Mouse (Mus musculus): ENCODE results near the gene Pglyrp4. TPM values are rescaled to one million over a fixed set of nuclear protein-coding genes. Genes with fewer than 3 reads are reported as not detected.

Pglyrp4 gene
- polyA plus RNA-seq (2014; fragmentation: Illumina TruSeq; extraction: RNeasy Lipid Tissue Mini Kit (QIAGEN cat#74804); ENCODE audit: insufficient read depth, low read depth, low replicate concordance) = not detected

GRCm38 (mm10) chr3:90726606-90727005 lies at the start of gene Pglyrp4:
Gene Pglyrp4, plus strand, starts transcription at chr3:90726906.

DNA sequence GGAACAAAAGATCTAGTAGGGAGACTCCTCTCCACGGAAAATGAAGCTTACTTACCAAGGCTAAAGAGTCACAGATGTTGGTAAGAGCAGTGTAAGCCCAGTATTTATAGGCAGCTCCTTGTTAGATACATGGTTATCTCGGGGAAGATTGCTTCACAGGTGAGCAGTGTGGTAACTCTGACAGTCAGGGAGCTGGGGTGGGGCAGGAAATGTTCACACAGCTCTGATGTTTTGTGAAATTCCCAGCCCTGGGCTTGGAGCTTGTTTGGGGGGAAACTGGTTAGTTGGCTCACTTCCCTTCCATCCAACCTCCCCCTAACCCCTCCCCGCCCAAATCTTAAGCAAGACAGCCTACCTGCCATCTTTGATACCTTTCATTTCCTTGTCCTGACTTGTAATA lies 31.1 kb upstream of the Pglyrp4 start, which contains the start of gene S100a9:
Gene S100a9 (minus strand): TSS at position 109 of the 400 bp plus-strand sequence.

GRCm38 (mm10) chr3:90777776-90778175 lies 51.1 kb downstream of the Pglyrp4 start, which contains the start of gene Gm5849:
Gene Gm5849, minus strand, starts transcription at chr3:90777876.

Other genes with a start within 250 kb of the Pglyrp4 start
- gene Snapin, start 235.9 kb upstream of the Pglyrp4 start, polyA plus RNA-seq (2014; fragmentation: Illumina TruSeq; extraction: RNeasy Lipid Tissue Mini Kit (QIAGEN cat#74804); ENCODE audit: insufficient read depth, low read depth, low replicate concordance) = 47.6 TPM
- 88.2 TPM for gene Chtop, start 217.4 kb upstream of the Pglyrp4 start, polyA plus RNA-seq (2014; fragmentation: Illumina TruSeq; extraction: RNeasy Lipid Tissue Mini Kit (QIAGEN cat#74804); ENCODE audit: insufficient read depth, low read depth, low replicate concordance)
- 381 TPM for gene S100a1, start 212.5 kb upstream of the Pglyrp4 start, polyA plus RNA-seq (2014; fragmentation: Illumina TruSeq; extraction: RNeasy Lipid Tissue Mini Kit (QIAGEN cat#74804); ENCODE audit: insufficient read depth, low read depth, low replicate concordance)
- gene S100a13, start 212.5 kb upstream of the Pglyrp4 start, polyA plus RNA-seq (2014; fragmentation: Illumina TruSeq; extraction: RNeasy Lipid Tissue Mini Kit (QIAGEN cat#74804); ENCODE audit: insufficient read depth, low read depth, low replicate concordance) = 199 TPM
- 25.7 TPM for gene S100a14, start 200.1 kb upstream of the Pglyrp4 start, polyA plus RNA-seq (2014; fragmentation: Illumina TruSeq; extraction: RNeasy Lipid Tissue Mini Kit (QIAGEN cat#74804); ENCODE audit: insufficient read depth, low read depth, low replicate concordance)
- 329 TPM for gene S100a16, start 189.7 kb upstream of the Pglyrp4 start, polyA plus RNA-seq (2014; fragmentation: Illumina TruSeq; extraction: RNeasy Lipid Tissue Mini Kit (QIAGEN cat#74804); ENCODE audit: insufficient read depth, low read depth, low replicate concordance)
- 1.1 TPM for gene S100a3, start 166.3 kb upstream of the Pglyrp4 start, polyA plus RNA-seq (2014; fragmentation: Illumina TruSeq; extraction: RNeasy Lipid Tissue Mini Kit (QIAGEN cat#74804); ENCODE audit: insufficient read depth, low read depth, low replicate concordance)
- not detected for gene S100a2, start 136.7 kb upstream of the Pglyrp4 start, polyA plus RNA-seq (2014; fragmentation: Illumina TruSeq; extraction: RNeasy Lipid Tissue Mini Kit (QIAGEN cat#74804); ENCODE audit: insufficient read depth, low read depth, low replicate concordance)
- gene Gm42674, start 125.0 kb upstream of the Pglyrp4 start, polyA plus RNA-seq (2014; fragmentation: Illumina TruSeq; extraction: RNeasy Lipid Tissue Mini Kit (QIAGEN cat#74804); ENCODE audit: insufficient read depth, low read depth, low replicate concordance) = not detected
- 223 TPM for gene S100a4, start 123.1 kb upstream of the Pglyrp4 start, polyA plus RNA-seq (2014; fragmentation: Illumina TruSeq; extraction: RNeasy Lipid Tissue Mini Kit (QIAGEN cat#74804); ENCODE audit: insufficient read depth, low read depth, low replicate concordance)
- not detected for gene S100a5, start 118.4 kb upstream of the Pglyrp4 start, polyA plus RNA-seq (2014; fragmentation: Illumina TruSeq; extraction: RNeasy Lipid Tissue Mini Kit (QIAGEN cat#74804); ENCODE audit: insufficient read depth, low read depth, low replicate concordance)
- gene S100a6, start 114.0 kb upstream of the Pglyrp4 start, polyA plus RNA-seq (2014; fragmentation: Illumina TruSeq; extraction: RNeasy Lipid Tissue Mini Kit (QIAGEN cat#74804); ENCODE audit: insufficient read depth, low read depth, low replicate concordance) = 962 TPM
- 1.2 TPM for gene S100a7a, start 72.9 kb upstream of the Pglyrp4 start, polyA plus RNA-seq (2014; fragmentation: Illumina TruSeq; extraction: RNeasy Lipid Tissue Mini Kit (QIAGEN cat#74804); ENCODE audit: insufficient read depth, low read depth, low replicate concordance)
- 241 TPM for gene S100a8, start 57.9 kb upstream of the Pglyrp4 start, polyA plus RNA-seq (2014; fragmentation: Illumina TruSeq; extraction: RNeasy Lipid Tissue Mini Kit (QIAGEN cat#74804); ENCODE audit: insufficient read depth, low read depth, low replicate concordance)
- 368 TPM for gene S100a9, start 31.2 kb upstream of the Pglyrp4 start, polyA plus RNA-seq (2014; fragmentation: Illumina TruSeq; extraction: RNeasy Lipid Tissue Mini Kit (QIAGEN cat#74804); ENCODE audit: insufficient read depth, low read depth, low replicate concordance)
- gene Gm5849, start 51.0 kb downstream of the Pglyrp4 start, polyA plus RNA-seq (2014; fragmentation: Illumina TruSeq; extraction: RNeasy Lipid Tissue Mini Kit (QIAGEN cat#74804); ENCODE audit: insufficient read depth, low read depth, low replicate concordance) = not detected

Data from lung, adult 10 weeks (tissue).